Mouse (Mus musculus) heart, adult 2 months (tissue): ENCODE data around the gene Gm4131.

Source experiments
- CTCF ChIP-seq: fragments of 200-600 bp; IDR thresholded peaks from 2 replicates; pipeline ENCODE4 v1.8.1; 2022; ENCODE audit warnings: antibody characterized with exemption, mild to moderate bottlenecking, moderate library complexity
- EP300 ChIP-seq: fragments of 200-500 bp; IDR thresholded peaks from 2 replicates; pipeline ENCODE4 v1.6.1; 2011; ENCODE audit warnings: low read depth, low read length, control low read depth; ENCODE audit not compliant: insufficient read depth

GRCm38 (mm10) chr14:62443840-62444430 is 122.8 kb downstream of the Gm4131 start:
- no peak for TF ChIP-seq CTCF
- no peak for TF ChIP-seq EP300
